Mouse (Mus musculus) bone marrow, adult 2 months (tissue): ENCODE results near the gene Kcnh5.

ENCODE experiments used
- CTCF ChIP-seq: fragments of 200-500 bp; IDR thresholded peaks from 2 replicates; pipeline ENCODE4 v1.5.1; 2011; ENCODE audit warnings: low read length, control low read depth; ENCODE audit not compliant: control insufficient read depth, insufficient read depth
- POLR2A ChIP-seq: fragments of 200-500 bp; IDR thresholded peaks from 2 replicates; pipeline ENCODE4 v1.6.1; 2011; ENCODE audit warnings: low read depth, mild to moderate bottlenecking, control low read depth, low read length, borderline replicate concordance; ENCODE audit not compliant: control insufficient read depth

DNA sequence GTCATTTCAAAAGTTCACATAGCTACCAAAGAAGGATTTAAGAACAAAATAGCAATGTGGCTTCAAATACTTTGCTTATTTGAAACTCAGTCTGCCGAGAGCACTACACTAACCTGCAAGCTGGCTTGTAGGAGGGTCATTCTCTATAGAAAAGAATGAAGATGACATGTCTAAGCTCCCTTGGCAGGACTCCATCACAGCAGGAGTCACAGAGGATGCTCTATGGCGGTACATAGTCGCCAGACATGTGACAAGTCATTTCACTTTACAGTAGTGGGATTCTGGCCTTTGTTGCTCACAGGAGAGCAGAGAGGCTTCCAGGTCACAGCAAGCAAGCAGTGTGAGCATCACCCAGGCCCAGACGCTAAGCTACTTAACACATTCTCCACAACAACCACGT is 85.2 kb downstream of the Kcnh5 start:
- TF ChIP-seq POLR2A: no peak
- no peak for TF ChIP-seq CTCF
